Mouse (Mus musculus): ENCODE measurements around the gene Rbm33.

Rbm33 gene

DNA sequence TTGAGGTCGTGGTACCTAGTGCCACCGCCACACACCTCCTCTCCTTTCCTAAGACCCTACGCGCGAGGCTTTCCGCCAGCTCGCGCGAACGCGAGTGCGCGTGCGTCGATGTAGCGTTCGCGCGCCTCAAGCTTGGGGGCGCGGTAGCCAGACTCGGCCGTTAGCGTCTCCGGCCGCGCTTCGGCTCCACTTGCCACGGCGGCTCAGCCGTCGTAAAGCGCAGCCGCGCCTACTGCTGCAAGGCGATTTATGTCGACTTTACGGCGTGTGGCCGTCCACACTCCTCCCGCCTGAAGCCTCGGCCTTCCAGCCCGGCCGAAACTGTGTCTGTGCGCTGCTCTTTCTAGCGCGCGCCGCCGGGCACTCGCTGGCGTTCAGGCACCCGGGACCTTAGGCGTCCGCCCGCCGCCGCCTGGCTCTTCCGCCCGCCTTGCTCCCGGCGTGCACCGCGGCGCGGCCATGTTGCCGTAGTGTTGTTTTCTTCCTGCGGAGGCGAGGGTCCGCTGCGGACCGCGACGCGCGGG is at the start of gene Rbm33:
TSS of gene Rbm33 (plus strand) at position 400 of the 524 bp plus-strand sequence.
- peak; percentile 93 to 94 for DNase-seq

DNA sequence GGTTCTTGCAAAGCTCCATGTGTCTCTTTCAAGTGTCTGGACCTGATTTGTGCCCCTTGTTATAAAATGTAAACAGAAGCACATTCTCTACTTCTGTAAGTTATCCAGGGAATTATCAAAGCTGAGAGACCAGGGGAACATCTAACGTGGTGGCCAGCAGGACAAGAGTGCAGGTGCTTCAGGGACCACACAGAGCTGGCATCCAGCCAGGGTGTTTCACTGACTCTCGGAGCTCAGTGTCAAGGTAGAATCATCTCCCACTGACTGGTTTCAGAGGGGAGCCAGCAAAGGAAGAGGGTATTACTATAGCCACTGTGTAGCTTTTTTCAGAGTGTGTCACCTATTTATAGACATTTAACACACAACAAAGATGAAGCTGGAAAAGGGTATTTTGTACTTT is 49.3 kb upstream of the Rbm33 start:
- peak; percentile 68 to 71 for DNase-seq

DNA sequence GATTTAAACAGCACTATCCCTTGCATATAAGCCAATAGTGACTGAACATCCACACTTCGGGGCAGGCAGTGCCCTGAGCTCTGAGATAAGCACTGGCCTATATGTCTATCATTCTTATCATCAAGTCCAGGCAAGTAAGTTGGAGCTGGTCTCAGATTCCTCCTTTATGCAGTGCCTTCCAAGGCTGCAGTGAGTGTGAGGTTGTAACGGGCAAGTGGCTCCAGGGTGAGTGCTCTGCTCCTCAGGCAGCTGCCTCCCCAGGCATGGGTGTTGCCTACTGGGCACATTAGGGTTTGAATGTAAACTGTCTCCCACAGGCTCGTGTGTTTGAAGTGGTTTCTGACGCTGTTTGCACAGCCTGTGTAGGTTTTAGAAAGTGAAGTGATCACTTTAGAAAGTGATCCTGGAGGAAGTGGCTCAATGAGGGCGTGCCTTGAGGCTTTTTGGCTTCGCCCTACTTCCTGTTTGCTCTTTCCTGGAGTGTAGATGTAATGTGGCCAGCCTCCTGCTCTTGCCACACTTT is 47.4 kb upstream of the Rbm33 start:
- no peak for DNase-seq

DNA sequence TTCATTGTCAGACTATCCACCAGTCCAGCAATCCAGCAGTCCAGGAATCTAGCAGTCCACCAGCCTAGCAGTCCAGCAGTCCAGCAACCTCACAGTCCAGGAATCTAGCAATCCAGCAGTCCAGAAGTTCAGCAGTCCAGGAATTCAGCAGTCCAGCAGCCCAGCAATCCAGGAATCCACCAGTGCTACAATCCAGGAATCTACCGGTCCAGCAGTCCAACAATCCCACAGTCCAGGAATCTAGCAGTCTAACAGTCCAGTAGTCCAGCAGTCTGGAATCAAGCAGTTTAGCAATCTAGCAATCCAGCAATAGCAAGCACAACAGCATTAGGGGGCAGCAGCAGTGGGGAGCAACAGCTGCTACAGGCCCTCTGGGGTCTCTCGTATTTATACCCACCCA is 44.1 kb upstream of the Rbm33 start:
- DNase-seq = no peak

DNA sequence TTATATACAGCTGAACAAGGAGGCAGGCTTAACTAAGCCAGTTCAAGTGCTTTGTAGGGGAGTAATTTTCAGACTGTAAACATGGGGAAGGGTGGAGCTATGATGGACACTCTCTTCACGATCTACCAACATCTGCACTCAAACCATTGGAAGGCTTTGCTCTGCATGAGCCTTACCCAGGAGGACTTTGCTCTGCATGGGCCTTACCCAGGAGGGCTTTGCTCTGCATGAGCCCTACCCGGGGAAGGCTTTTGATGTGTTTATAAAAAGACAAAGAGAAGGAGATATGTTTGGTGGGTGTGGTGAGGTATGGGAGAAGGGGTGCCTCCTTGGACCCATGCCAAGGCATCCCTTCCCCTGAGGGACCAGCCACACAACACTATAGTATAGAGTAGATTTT is 39.6 kb upstream of the Rbm33 start:
- no peak for DNase-seq

DNA sequence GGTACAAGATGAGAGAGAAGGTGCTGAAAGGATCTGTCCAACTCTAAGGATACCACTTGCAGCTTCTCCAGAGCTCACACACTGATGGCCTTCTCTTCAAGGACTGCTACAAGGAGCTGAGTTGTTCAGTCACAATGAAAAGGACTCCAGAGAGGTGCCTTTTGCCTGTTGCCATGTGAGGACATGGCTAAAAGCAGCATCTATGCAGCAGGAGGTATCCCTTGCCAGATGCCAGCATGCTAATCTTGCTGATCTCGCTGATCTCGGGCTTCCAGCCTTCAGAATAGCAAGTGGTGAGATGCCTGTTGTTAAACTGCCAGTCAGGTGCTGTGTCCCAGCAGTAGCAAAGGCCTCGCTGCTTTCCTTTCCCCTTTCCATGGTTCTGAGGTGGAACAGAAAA is 27.8 kb upstream of the Rbm33 start:
- DNase-seq = peak; percentile 40 to 50

DNA sequence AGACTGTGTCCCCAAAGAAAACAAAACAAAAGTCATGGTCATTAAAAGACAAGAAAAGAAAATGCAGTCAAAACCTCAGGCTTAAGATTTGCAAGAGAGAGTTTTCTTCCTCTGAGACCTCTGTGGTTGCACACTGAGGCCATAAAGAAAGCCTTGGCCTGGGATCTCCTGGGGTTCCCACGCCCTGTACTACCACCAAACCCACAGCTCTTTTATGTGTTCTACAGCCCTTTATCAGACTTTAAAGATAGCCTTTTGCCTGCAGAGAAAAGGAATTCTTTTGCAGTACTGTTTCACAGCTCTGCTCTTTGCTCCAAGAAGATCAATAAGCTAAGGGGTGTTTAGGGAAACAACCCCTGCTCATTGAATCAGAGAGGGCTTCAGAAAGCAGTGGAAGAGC is 26.3 kb upstream of the Rbm33 start:
- DNase-seq = no peak

DNA sequence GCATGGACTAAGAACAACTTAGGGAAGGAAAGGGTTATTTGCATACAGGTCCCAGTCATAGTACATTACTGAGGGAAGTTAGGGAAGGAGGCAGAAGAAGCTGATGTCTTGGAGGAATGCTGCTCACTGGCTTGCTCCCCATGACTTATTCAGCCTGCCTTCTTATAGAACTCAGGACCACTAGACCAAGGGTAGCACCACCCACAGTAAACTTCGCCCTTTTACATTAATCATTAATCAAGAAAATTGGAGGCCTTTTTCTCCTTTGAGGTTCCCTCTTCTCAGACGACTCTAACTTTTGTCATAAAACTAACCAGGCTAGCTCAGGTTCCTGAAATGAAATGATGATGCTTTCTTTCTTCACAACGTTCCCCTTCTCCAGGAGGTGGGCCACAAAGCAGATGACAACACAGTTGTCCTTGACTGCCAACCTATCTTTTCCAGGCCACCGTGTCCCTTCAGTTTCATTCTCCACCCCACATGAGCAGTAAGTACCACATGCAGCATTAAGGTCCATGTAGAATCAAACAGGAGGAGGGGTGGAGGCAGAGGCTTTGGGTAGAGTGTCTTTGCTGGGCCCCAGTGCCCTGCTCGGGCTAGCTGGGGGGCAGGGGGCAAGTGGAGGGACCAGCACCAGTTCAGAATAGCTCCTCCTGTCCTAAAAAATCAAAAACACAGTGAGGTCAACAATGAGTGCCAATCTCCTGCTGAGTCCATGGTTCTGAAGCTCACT is 25.6 kb upstream of the Rbm33 start:
- no peak for DNase-seq

DNA sequence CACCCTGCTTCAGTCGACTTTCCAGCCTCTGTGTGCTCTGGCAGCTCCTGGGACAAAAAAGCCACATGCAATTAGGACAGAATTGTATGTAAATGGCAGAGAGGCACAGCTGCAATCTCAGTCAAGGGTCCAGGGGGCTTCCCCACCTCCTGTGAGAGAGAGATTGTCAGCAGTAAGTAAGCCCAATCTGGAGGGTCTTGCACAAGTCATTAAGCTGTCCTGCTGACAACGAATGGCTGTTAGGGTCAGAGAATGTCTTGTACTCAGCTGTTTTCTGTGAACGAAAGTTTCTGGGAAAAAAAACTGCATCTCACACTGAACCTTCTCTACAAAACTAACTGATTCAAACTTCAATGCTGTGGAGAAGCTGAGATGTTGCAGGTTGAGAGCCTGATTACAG is 24.6 kb upstream of the Rbm33 start:
- DNase-seq = no peak

DNA sequence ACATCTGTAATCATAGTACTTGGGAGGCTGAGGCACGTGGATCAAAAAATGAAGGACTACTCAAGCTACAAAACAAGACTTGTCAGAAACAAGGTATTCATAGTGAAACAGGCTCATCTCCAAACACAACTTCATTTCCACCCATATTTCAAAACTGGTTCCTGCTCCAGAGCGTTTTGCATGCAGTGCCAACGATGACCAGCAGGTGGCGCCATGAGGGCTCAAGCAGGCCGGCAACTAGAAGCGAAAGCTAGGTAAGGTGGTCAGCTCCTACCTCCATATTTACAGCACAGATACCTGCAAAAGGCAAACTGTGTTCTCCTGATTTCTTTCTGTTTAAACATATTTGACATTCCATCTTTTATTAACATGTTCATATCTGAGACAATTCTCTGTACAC is 22.9 kb upstream of the Rbm33 start:
- DNase-seq = peak; percentile 97 to 99

DNA sequence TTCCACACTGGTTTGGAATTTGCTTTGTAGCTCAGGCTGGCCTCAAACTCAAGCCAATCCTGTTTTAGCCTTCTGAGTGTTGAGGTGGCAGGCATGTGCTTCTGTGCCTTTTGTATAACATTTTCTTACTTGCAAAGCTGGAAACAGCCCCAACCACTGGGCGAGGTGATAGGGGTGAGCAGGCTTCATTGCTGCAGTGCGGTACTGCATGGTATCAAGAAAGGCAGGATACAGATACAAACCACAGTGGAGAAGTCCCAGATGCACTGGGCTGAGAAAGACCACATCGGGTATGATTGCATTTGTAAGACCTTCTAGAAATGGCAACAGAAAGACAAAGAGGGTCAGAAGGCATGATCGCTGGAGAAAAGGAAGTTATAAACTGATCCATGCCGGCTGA is 18.8 kb upstream of the Rbm33 start:
- DNase-seq = no peak

DNA sequence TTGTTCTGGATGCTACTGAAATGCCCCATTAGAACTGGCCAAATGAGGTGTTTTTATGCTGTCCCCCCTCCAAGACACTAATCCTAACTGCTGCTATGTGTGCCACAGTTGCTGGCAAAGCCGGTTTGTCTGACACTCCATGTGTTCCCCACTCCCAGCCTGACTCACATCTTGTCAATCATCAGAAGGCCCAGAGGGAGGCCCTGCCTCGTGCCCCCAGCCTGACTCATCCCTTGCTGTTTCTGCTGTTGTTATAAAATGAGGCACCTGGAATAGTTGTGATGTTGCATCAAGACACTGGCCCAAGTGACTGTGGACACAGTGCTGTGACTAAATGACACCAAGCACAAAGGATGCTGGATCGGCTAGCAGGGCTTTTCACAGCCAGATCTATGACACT is 18.2 kb upstream of the Rbm33 start:
- DNase-seq = no peak

DNA sequence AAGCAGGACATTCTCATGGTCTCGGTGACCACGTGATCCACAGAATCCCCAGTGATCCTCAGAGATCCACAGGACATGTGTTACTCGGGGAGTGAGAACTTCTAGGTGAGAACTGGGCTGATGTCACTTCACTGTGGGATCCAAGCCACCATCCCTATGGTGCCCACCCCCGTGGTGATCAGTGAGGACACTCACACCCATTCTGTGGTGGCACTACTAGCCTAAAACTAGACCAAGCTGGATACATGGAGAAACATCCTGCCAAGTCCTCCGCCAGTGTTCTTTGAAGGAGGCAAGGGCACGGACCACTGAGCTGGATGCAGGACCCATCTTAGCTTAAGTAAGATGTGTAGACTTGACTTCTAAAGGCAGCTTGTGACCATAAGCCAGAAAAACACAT is 17.6 kb upstream of the Rbm33 start:
- DNase-seq = no peak

DNA sequence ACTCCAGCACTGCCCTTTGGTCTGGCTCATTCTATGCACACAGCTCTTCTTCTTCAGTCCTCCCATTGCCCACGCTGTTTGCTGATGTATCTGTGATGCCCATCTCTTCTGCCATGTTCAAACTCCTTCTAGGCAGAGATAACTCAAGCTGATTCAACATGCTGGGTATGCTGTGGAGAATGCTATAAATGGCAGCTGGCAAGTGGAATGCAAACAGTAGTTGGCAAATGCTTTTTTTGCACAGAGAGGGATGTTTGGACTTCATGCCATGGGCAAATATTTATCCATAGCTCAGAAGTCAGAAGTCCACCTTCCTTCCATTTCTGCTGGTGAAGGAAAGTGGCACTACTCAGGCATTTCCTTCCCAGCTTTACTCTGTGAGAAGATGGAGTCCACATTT is 14.2 kb upstream of the Rbm33 start:
- no peak for DNase-seq

DNA sequence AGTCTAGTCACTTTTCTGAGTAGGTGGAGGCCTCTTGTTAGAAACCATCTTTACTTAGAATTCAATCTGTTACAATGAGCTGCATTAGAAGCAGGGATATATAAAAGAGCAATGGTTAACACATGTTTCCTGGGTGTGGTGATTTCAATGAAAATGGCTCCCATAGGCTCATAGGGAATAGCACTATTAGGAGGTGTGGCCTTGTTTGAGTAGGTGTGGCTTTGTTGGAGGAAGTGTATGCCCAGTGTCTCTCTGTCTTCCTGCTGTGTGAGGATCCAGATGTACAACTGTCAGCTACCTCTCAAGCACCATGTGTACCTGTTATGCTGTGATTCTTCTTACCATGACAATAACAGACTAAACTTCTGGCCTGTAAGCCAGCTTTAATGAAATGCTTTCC is 12.4 kb upstream of the Rbm33 start:
- DNase-seq = no peak

DNA sequence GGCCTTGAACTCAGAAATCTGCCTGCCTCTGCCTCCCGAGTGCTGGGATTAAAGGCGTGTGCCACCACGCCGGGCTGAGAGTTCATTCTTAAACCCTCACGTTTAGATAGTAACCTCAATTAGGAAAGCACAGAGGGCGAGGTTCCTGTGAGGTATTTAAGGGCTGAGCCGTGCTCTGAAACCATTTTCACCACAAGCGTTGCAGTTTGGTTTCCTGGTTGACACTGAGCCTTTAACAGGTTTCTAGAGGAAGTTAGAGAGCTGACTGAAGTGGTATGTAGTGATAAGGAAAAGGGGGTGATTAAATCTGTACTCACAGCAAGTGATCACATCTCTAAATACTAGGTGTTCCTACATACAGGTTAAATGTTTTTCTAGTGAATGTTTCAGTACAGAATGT is 1.4 kb upstream of the Rbm33 start:
- DNase-seq = no peak

DNA sequence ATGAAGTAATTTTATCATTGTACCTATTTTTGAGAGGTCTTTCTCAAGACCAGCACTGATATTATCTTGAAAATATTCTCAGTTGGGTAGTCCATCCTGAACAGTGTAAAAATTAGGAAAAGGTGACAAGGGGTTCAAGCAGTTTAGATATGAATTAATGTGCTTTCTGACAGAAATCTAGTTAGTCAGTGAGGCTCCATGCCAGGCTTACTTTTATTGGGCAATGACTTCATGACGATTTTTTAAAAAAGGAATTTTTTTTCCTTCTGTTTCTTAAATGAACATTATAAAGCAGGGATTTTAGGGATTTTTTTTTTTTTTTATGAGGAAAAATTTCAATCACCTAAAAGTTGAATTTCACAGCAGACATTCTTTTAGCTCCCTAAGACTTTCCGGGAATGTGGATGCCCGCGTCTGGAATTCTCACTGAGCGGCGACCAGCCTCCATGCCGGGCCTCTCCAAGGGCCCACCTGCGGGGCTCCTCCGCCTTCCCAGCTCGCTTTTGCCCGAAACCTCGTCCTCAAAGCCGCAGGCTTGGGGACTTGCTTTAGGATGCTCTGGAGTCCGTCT is 685 bp upstream of the Rbm33 start:
- peak in 1 of 2 experiments; percentile 55 for DNase-seq

DNA sequence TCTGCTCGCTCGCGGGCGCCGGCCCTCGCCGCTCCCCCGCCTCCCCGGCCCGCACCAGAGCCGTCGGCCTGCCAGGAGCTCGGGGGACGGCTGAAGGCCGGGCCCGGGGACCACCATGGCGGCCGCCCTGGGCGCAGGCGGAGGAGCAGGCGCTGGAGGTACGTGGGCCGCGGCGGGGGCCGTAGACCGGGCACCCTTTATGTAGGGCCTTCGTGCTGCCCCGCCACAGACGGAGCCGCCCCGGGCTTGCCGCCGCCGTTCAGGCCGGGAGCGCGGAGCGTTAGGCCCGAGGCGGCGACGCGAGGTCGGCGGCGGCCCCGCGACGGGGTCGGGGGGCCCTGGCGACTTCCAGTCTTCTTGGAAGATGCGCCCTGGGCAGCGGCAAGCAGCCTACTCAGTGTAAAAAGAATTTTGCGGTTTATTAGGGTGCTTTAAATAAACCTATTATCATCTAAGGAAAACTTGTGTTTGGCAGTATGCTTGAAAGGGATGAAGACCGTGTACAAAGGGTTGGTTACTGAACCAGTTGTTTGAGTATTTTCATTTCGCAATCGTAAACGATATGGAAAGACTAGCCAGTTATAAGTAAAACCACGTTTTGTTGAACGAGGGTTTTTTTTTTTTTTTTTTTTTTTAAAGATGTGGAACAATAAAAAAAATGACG is 464 bp downstream of the Rbm33 start:
- DNase-seq = no peak

DNA sequence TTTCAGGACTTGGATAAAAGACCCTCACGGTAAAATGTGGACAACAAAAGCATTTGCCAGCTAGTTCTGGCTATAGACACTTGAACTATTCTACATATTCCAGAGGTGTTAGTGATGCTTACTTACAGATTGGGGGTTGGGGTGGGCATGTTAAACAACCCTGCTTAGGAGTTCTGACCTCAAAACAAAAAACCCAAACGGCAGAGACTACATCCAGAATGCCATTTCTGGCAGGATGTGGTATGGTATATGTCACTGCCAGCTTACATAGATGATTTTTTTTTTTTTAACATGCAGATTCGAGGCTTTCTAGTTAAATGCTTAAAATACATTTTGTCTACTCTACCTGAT is 971 bp downstream of the Rbm33 start:
- DNase-seq = peak in 1 of 2 experiments; percentile 32

DNA sequence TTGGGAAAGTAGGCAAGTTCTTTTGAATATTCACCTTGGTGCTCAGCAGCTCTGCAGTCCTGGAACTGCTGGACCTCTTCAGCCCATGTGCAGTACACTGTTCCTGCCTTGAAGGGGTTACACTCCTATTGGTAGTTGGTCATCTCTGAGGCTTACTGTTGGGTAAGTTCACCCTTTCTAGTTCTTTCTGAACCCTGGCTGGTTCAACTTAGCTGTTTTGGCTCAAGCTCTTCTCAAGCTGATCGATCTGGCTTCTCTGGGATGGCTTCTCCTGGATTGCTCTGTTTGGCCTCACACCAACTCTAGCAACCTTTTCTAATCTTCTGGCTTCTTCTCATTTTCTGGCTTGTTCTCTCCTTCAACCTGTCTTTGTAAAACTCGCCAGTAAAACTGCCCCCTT is 1.8 kb downstream of the Rbm33 start:
- peak in 1 of 2 experiments; percentile 31 for DNase-seq

DNA sequence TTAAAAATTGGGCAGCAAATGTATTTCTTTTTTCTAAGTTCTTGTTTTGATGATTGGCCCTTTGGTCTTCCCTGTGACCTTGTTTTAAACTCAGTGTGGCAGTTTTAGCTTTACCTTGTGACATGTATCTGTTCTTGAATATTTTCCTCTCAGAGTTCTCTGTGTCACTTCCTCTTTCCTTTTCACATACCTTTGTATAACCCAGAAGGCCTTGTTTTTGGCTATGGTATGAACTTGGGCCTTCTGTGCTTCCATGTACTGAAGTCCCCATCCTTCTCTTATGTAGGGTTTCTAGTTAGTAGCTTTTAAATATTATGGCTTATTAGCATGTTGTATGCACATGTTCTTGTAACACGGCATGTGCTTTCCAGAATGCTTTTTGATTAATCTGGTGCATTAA is 4.8 kb downstream of the Rbm33 start:
- DNase-seq = no peak

DNA sequence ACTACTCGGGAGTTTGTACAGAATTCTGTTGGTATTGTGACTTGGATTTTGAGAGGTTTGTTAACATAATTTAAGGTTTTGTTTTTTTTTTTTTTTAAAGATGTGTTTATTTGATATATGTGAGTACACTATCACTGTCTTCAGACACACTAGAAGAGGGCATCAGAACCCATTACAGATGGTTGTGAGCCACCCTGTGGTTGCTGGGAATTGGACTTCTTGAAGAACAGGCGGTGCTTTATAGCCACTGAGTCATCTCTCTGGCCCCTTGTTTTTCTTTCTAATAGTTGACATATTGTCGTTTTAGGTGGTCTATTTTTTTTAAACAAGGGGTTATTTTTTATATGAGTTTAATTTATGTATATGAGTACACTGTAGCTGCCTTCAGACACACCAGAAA is 5.3 kb downstream of the Rbm33 start:
- peak in 1 of 2 experiments; percentile 51 for DNase-seq

DNA sequence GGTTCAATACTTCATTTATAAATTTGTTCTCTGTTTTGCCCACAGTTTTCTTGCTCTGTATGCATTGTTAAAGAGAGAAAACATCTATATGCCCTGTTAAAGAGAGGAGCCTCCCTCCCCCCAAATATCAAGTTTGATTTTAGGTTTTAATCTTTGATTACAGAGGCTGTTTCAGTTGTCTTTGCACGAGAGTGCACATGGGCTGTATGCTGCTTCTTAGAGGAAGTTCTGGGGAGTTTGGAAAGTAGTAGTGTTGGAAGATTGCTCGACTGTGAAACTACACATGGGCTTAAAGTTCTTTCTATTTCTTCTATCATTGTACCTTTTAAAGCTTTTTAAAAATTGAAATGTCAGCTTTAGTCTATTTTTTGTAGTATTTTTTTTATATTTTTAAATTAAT is 6.9 kb downstream of the Rbm33 start:
- DNase-seq = no peak

DNA sequence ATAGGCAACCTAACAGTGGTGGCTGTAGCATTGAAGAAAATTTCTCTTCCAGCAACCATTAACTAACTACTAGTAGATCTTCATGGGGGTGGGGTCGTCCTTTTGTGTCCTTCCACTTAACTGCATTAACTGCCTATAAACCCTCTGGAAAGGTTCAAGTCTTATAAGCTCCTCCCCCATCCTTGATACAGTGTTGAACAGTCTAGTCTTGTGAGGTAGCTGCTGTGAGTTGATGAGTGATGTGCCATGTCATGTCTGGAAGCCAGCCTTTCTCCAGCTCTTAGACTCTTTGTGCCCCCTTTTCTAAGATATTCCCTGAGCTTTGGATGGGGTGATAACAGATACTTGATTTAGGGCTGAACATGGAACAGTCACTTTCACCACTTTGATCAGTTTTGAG is 7.5 kb downstream of the Rbm33 start:
- DNase-seq = no peak

Data from cerebellum, postnatal 10 days (tissue).